Mouse (Mus musculus) kidney, embryonic 16.5 days (tissue): ENCODE measurements around the gene Pigb. TPM values are rescaled to one million over a fixed set of nuclear protein-coding genes. Genes with fewer than 3 reads are reported as not detected.

Source experiments
- ATAC-seq: fragments of 200-750 bp; cut with Nextera tagmentation; 2 replicates; pipeline ENCODE4 v1.8.0; 2017; ENCODE audit warnings: moderate TSS enrichment; ENCODE audit not compliant: low FRiP score, low TSS enrichment
- H3K27ac ChIP-seq: fragments of 300-500 bp; sonication (generic); 2 replicates; pipeline ENCODE4 v1.5.1; 2014; ENCODE audit warnings: low read length
- H3K27me3 ChIP-seq: fragments of 300-500 bp; sonication (generic); 2 replicates; pipeline ENCODE4 v1.6.1; 2014; ENCODE audit warnings: low read length, control low read depth, mixed read lengths; ENCODE audit not compliant: insufficient read depth
- H3K36me3 ChIP-seq: fragments of 300-500 bp; sonication (generic); 2 replicates; pipeline ENCODE4 v1.6.1; 2014; ENCODE audit warnings: low read length, control low read depth, mixed read lengths; ENCODE audit not compliant: insufficient read depth
- H3K4me1 ChIP-seq: fragments of 300-500 bp; sonication (generic); 2 replicates; pipeline ENCODE4 v1.6.1; 2014; ENCODE audit warnings: low read length, control low read depth, mixed read lengths; ENCODE audit not compliant: insufficient read depth
- H3K4me2 ChIP-seq: fragments of 300-500 bp; sonication (generic); replicated peaks from 2 replicates; pipeline ENCODE4 v1.6.1; 2014; ENCODE audit warnings: low read depth, low read length
- H3K4me3 ChIP-seq: fragments of 300-500 bp; sonication (generic); 2 replicates; pipeline ENCODE4 v1.5.1; 2014; ENCODE audit warnings: mild to moderate bottlenecking, low read length
- H3K9ac ChIP-seq: fragments of 300-500 bp; sonication (generic); replicated peaks from 2 replicates; pipeline ENCODE4 v1.6.1; 2014; ENCODE audit warnings: low read length
- H3K9me3 ChIP-seq: fragments of 300-500 bp; sonication (generic); 2 replicates; pipeline ENCODE4 v1.6.1; 2016; ENCODE audit warnings: low read length, control low read depth
- WGBS: fragments of 180-500 bp; shearing (Covaris S2); extraction: QIAGEN DNeasy Blood & Tissue Kit; methylation state at CpG from one replicate; pipeline ENCODE4 v1.1.7; 2014; 5-methylcytosine and 5-hydroxymethylcytosine counted together
- polyA plus RNA-seq: library from polyadenylated mRNA; unstranded; fragments of >200 nt; fragmentation: Nextera tagmentation; extraction: Ambion mirVana; gene quantifications from 2 replicates; pipeline ENCODE4 v1.2.1, GENCODE M21; 2015

Pigb gene
- polyA plus RNA-seq, 1 experiment from 2014 or later, result 15.4 TPM

GRCm38 (mm10) chr9:72985250-72986220 lies 54.6 kb downstream of the Pigb start, which contains the start of the genes Ccpg1os and Ccpg1:
Gene Ccpg1os (minus strand): TSS chr9:72985382.
Gene Ccpg1 (plus strand): TSS chr9:72985429.
- under 1% methylated on average over 88 of the region's 88 CpGs for WGBS
- H3K4me2 ChIP-seq, result peak within 1 kb of the TSS; percentile 91
- H3K27me3 ChIP-seq, result no peaks in the 10 kb centered on the region
- peak; percentile 100 for ATAC-seq
- peak within 1 kb of the TSS; percentile 61; the same call in 1 of the 2 replicates for H3K27ac ChIP-seq
- peak within 1 kb of the TSS; percentile 95 for H3K4me3 ChIP-seq
- H3K36me3 ChIP-seq, result no peaks in the 10 kb centered on the region
- peaks cover 14% of the 10 kb centered on the region for H3K4me1 ChIP-seq
- no peaks in the 10 kb centered on the region for H3K9me3 ChIP-seq
- H3K9ac ChIP-seq, result peak within 1 kb of the TSS; percentile 83

GRCm38 (mm10) chr9:72983066-72983465 lies 57.1 kb downstream of the Pigb start:
- no peak overlapping the region for H3K4me3 ChIP-seq
- H3K27ac ChIP-seq, result no peak overlapping the region
- H3K9ac ChIP-seq, result no peak overlapping the region
- H3K4me1 ChIP-seq, result peaks cover 14% of the 10 kb centered on the region
- no peak overlapping the region for H3K4me2 ChIP-seq
- no peaks in the 10 kb centered on the region for H3K9me3 ChIP-seq
- no peaks in the 10 kb centered on the region for H3K27me3 ChIP-seq
- no peak for ATAC-seq
- WGBS, result 69% methylated on average over 2 of the region's 2 CpGs
- no peaks in the 10 kb centered on the region for H3K36me3 ChIP-seq

DNA sequence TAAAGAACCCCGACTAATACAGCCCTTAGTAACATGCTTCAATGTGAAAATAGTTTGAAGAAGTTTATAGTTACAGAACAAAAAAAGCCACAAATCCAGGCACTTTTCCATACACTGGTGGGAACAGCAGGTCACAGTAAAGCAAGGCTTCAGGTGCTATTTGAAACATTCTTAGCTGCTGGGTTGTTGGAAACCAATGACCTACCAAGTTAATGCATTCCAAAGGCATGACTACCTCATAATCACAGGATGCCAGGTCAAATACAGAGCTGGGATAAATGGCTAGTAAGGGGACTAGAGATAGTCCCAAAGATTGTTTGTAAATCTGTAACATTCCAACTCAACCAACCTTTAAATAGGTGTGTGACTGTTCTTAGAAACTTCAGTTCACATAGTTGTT lies 64.9 kb downstream of the Pigb start:
- H3K4me1 ChIP-seq, result no peaks in the 10 kb centered on the region
- 0 out of 2 replicates have a peak, but pooled peaks cover 3% of the 10 kb centered on the region for H3K9me3 ChIP-seq
- ATAC-seq, result no peak
- H3K27ac ChIP-seq, result no peak overlapping the region
- H3K9ac ChIP-seq, result no peak overlapping the region
- no peak overlapping the region for H3K4me3 ChIP-seq
- no peak overlapping the region for H3K4me2 ChIP-seq
- WGBS, result 91% methylated on average over 1 of the region's 1 CpGs
- H3K36me3 ChIP-seq, result 0 out of 2 replicates have a peak, but pooled peaks cover 3% of the 10 kb centered on the region
- no peaks in the 10 kb centered on the region for H3K27me3 ChIP-seq

DNA sequence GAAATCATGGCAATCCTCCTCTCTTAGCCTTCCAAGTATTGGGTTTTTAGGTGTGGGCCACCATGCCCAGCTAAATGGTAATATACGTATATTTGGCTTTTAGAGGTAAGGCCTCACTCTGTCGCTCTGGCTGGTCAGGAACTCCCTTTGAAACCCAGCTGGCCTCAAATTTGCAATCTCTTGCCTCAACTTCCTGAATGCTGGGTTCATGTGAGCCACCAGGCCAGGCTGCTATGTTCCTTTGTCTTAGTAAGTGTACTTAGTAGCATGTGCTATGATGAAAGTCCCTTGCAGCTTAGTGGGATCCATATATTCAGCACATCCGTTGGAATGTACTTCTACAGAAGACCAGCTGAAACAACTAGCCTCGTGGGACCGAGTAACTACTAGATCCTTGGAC lies 65.4 kb downstream of the Pigb start:
- no peak for ATAC-seq
- 92% methylated on average over 5 of the region's 5 CpGs for WGBS

GRCm38 (mm10) chr9:72972984-72973383 lies 67.2 kb downstream of the Pigb start:
- H3K4me3 ChIP-seq, result no peak overlapping the region
- ATAC-seq, result no peak
- H3K27ac ChIP-seq, result no peak overlapping the region
- H3K36me3 ChIP-seq, result 0 out of 2 replicates have a peak, but pooled peaks cover 3% of the 10 kb centered on the region
- no peak overlapping the region for H3K9ac ChIP-seq
- no peaks in the 10 kb centered on the region for H3K4me1 ChIP-seq
- 0 out of 2 replicates have a peak, but pooled peaks cover 3% of the 10 kb centered on the region for H3K9me3 ChIP-seq
- H3K4me2 ChIP-seq, result no peak overlapping the region
- no peaks in the 10 kb centered on the region for H3K27me3 ChIP-seq

More for the DNA sequence above, 65.4 kb downstream of the Pigb start:
- H3K9ac ChIP-seq, result no peak overlapping the region
- H3K4me1 ChIP-seq, result no peaks in the 10 kb centered on the region
- H3K4me2 ChIP-seq, result no peak overlapping the region
- no peak overlapping the region for H3K27ac ChIP-seq
- H3K4me3 ChIP-seq, result no peak overlapping the region
- 0 out of 2 replicates have a peak, but pooled peaks cover 3% of the 10 kb centered on the region for H3K36me3 ChIP-seq
- H3K9me3 ChIP-seq, result 0 out of 2 replicates have a peak, but pooled peaks cover 3% of the 10 kb centered on the region
- no peaks in the 10 kb centered on the region for H3K27me3 ChIP-seq

- Histone ChIP-seq H3K27ac (no peak overlapping the region), H3K4me2 (no peak overlapping the region), H3K4me3 (no peak overlapping the region), H3K9ac (no peak overlapping the region), H3K36me3 (0 out of 2 replicates have a peak, but pooled peaks cover 3% of the 10 kb centered on the region), H3K4me1 (no peaks in the 10 kb centered on the region), H3K9me3 (0 out of 2 replicates have a peak, but pooled peaks cover 3% of the 10 kb centered on the region), H3K27me3 (no peaks in the 10 kb centered on the region)
- no peak for ATAC-seq
- 83% methylated on average over 5 of the region's 5 CpGs for WGBS
These were observed 67.7 kb downstream of the Pigb start for GRCm38 (mm10) chr9:72972435-72972834.

GRCm38 (mm10) chr9:72969874-72970273 lies 70.3 kb downstream of the Pigb start:
- WGBS, result 74% methylated on average over 7 of the region's 7 CpGs
- H3K36me3 ChIP-seq, result 0 out of 2 replicates have a peak, but pooled peaks cover 3% of the 10 kb centered on the region

GRCm38 (mm10) chr9:72968349-72969061 lies 71.7 kb downstream of the Pigb start:
- no peak overlapping the region for H3K4me2 ChIP-seq
- 0 out of 2 replicates have a peak, but pooled peaks cover 3% of the 10 kb centered on the region for H3K36me3 ChIP-seq
- peak; percentile 63; the same call in 1 of the 2 replicates for ATAC-seq
- no peak overlapping the region for H3K27ac ChIP-seq
- H3K27me3 ChIP-seq, result no peaks in the 10 kb centered on the region
- no peak overlapping the region for H3K9ac ChIP-seq
- 0 out of 2 replicates have a peak, but pooled peaks cover 3% of the 10 kb centered on the region for H3K9me3 ChIP-seq
- H3K4me1 ChIP-seq, result no peaks in the 10 kb centered on the region
- H3K4me3 ChIP-seq, result no peak overlapping the region
- WGBS, result 36% methylated on average over 11 of the region's 11 CpGs

More at GRCm38 (mm10) chr9:72969874-72970273, 70.3 kb downstream of the Pigb start:
- no peaks in the 10 kb centered on the region for H3K4me1 ChIP-seq
- H3K27me3 ChIP-seq, result no peaks in the 10 kb centered on the region
- H3K4me2 ChIP-seq, result no peak overlapping the region
- H3K9me3 ChIP-seq, result 0 out of 2 replicates have a peak, but pooled peaks cover 3% of the 10 kb centered on the region
- no peak overlapping the region for H3K9ac ChIP-seq
- no peak for ATAC-seq
- H3K4me3 ChIP-seq, result no peak overlapping the region
- H3K27ac ChIP-seq, result no peak overlapping the region

DNA sequence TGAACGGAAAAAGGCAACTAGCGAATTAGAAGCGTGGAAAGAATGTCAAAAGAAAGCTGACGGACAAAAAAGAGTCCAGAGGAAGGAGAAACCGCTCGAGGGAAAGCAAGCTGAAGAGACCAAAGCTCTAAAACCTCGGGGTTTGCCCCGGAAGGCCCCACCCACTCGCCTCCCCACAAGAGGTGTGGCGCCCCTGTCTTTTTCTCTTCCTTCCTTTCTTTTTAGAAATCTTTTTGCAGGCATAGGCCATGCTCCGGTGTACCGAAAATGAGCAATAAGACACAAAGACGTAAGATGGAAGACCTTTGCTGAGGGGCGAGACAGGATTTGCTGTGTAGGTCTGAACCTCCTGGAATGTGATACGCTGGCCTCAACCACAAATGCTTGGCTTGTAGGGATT lies 78.2 kb downstream of the Pigb start:
- no peak for ATAC-seq
- Histone ChIP-seq H3K27me3 (no peaks in the 10 kb centered on the region), H3K36me3 (no peaks in the 10 kb centered on the region), H3K4me1 (peaks cover 6% of the 10 kb centered on the region), H3K9me3 (no peaks in the 10 kb centered on the region), H3K27ac (no peak overlapping the region; the same call in 1 of the 2 replicates), H3K4me3 (no peak overlapping the region), H3K4me2 (no peak overlapping the region), H3K9ac (no peak overlapping the region)
- 74% methylated on average over 15 of the region's 15 CpGs for WGBS
